Mouse (Mus musculus): ENCODE data around the gene Ssbp3. TPM values are rescaled to one million over a fixed set of nuclear protein-coding genes. Genes with fewer than 3 reads are reported as not detected.

The Ssbp3 gene
- polyA plus RNA-seq, 1 experiment from 2014 or later: 112 TPM

DNA sequence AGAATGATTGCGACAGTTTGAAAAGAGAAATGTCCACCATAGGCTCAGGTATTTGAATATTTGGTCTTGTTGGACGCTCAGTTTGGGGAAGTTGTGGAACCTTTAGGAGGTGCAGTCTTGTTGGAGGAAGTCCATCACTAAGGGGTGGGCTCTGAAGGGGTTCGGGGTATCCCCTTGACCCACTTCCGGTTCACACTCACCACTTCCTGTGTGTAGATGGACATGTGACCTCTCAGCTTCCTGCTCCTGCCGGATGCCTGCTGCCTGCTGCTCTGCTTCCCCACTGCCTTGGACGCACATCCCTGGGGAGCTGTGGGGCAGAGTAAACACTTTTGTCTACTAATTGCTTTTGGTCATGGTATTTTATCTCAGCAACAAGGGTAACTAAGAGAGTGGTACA, 29.4 kb upstream of the Ssbp3 start:
- no peaks in the 10 kb centered on the region for H3K27me3 ChIP-seq
- H3K27ac ChIP-seq: no peak overlapping the region
- no peak overlapping the region for H3K9ac ChIP-seq
- no peaks in the 10 kb centered on the region for H3K4me1 ChIP-seq
- H3K4me3 ChIP-seq: no peak overlapping the region
- no peaks in the 10 kb centered on the region for H3K9me3 ChIP-seq
- H3K4me2 ChIP-seq: no peak overlapping the region
- 74% methylated on average over 6 of the region's 6 CpGs for WGBS
- ATAC-seq (ENCODE audit: insufficient number of reproducible peaks, low FRiP score, low TSS enrichment, low read depth): no peak
- no peaks in the 10 kb centered on the region for H3K36me3 ChIP-seq

DNA sequence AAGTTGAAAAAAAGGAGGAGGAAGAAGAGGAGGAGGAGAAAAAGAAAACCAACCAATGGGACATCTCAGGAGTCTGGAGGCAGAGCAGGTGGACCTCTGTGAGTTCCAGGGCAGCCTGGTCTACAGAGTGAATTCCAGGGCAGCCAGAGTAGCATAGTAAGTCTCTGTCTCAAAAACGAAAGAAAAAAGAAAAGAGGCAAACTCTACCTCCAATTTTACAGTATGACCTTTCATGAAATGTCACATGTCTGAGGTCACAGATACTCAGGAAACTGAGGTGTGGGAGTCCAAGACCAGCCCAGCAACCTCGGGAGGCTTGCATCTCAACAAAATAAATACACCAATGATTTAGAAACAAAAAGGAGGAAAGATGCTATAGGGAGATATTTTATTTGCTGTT, 27.4 kb upstream of the Ssbp3 start:
- Histone ChIP-seq H3K27me3 (no peaks in the 10 kb centered on the region), H3K9ac (no peak overlapping the region), H3K27ac (no peak overlapping the region), H3K36me3 (no peaks in the 10 kb centered on the region), H3K4me2 (no peak overlapping the region), H3K9me3 (no peaks in the 10 kb centered on the region), H3K4me1 (no peaks in the 10 kb centered on the region), H3K4me3 (no peak overlapping the region)
- 69% methylated on average over 2 of the region's 2 CpGs for WGBS
- no peak for ATAC-seq (ENCODE audit: insufficient number of reproducible peaks, low FRiP score, low TSS enrichment, low read depth)

DNA sequence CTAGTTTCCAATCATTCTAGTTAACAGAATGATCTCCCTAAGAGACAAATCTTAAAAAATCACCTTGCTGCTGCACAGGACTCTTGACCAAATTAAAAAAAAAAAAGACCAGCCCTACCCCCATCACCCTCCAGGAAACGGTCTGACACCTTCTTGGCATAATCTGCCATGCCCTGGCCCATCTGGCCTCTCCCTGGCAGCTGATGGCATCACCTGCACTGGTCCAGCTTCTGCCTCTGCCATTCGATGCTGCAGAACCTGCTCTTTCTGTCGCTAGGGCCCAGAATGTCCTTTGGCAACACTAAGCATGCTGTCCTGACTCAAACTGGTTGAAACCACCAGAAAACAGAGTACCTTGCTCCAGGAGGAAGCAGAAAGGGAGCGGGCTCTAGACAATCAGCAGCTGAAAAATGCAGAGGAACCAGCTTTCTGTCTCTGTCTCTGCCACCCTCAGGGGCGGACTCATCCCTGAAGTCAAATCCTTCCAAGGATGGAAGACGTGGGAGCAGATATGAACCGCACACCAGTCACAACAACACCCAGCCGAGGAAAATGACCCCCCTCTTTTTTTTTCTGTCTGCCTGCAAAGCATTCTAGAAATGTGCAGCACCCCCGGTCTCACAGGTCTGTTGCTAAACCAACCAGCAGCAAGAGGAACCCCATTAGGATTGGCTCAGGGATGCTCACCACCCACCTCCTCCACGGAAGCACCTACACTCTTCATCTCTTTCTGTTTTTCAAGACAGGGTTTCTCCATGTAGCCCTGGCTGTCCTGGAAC, 24.0 kb upstream of the Ssbp3 start:
- H3K4me3 ChIP-seq: no peak overlapping the region
- H3K27me3 ChIP-seq: no peaks in the 10 kb centered on the region
- ATAC-seq (ENCODE audit: insufficient number of reproducible peaks, low FRiP score, low TSS enrichment, low read depth): no peak
- no peaks in the 10 kb centered on the region for H3K36me3 ChIP-seq
- H3K27ac ChIP-seq: no peak overlapping the region
- no peak overlapping the region for H3K4me2 ChIP-seq
- WGBS: 57% methylated on average over 10 of the region's 10 CpGs
- no peaks in the 10 kb centered on the region for H3K9me3 ChIP-seq
- H3K9ac ChIP-seq: no peak overlapping the region
- no peaks in the 10 kb centered on the region for H3K4me1 ChIP-seq

DNA sequence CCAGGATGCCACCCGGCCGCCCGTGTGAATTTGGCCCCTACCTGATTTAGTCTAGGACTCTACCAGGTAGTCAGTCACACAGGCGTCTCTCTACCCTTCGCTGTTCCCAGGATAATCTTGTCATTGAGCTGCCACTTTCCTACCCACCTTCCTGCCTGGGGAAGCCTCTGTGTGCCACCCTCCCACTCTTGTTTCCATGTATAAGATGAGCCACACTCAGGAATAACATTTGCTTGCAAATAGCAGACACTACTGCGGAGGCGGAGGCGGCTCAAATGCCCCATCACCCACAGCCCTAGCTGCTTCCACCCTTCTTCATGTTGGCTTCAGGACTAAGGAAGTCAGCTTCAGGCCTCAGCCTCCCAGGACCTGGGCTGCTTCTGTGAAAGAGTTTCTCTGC, 14.4 kb upstream of the Ssbp3 start:
- ATAC-seq (ENCODE audit: insufficient number of reproducible peaks, low FRiP score, low TSS enrichment, low read depth): no peak

DNA sequence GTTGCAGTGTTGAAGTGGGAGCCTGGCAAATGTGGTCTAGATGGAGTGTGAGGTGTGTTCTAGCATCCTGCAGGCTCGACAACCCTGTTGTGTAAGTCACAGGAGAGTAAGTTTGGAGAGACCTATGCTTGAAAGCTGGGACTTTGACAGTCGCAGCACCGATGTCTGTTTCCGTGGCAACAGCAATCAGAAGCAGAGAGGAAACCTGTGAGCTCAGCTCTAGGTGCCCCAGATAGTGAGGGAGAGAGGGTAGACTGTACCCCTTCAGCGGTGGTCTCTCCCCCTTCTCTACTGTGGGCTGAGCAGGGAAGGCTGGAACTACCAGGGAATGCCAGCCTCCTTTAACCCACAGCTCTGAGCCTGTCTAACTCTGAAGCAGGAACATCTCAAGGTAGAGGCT, 11.6 kb upstream of the Ssbp3 start:
- no peak overlapping the region for H3K4me3 ChIP-seq
- H3K4me1 ChIP-seq: no peaks in the 10 kb centered on the region
- H3K4me2 ChIP-seq: no peak overlapping the region
- H3K9ac ChIP-seq: no peak overlapping the region
- 56% methylated on average over 5 of the region's 5 CpGs for WGBS
- ATAC-seq (ENCODE audit: insufficient number of reproducible peaks, low FRiP score, low TSS enrichment, low read depth): no peak
- no peaks in the 10 kb centered on the region for H3K36me3 ChIP-seq
- no peak overlapping the region for H3K27ac ChIP-seq
- H3K9me3 ChIP-seq: no peaks in the 10 kb centered on the region
- H3K27me3 ChIP-seq: no peaks in the 10 kb centered on the region

More for the DNA sequence above, 14.4 kb upstream of the Ssbp3 start:
- Histone ChIP-seq H3K4me2 (no peak overlapping the region), H3K27ac (no peak overlapping the region), H3K4me1 (no peaks in the 10 kb centered on the region), H3K9ac (no peak overlapping the region), H3K9me3 (0 out of 2 replicates have a peak, but pooled peaks cover 3% of the 10 kb centered on the region), H3K4me3 (no peak overlapping the region), H3K36me3 (no peaks in the 10 kb centered on the region), H3K27me3 (no peaks in the 10 kb centered on the region)
- 80% methylated on average over 8 of the region's 8 CpGs for WGBS

DNA sequence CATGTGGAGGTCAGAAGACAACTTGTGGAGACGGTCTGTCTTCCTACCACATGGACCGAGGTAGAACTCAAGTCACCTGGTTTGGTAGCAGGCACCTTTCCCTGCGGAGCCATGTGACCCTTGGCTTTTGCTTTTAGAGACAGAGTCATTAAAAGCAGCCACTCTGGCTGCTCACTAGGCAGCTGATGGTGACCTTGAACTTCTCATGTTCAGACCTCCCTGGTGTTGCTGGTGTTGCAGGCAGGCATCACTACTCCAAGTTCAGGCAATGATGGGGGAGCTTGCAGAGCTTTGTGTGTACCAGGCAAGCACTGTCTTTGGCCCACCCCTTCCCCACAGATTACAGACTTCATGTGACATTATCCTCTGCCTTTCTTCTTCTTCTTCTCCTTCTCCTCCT, 11.0 kb upstream of the Ssbp3 start:
- H3K27me3 ChIP-seq: no peaks in the 10 kb centered on the region
- no peak overlapping the region for H3K4me2 ChIP-seq
- H3K4me1 ChIP-seq: no peaks in the 10 kb centered on the region
- no peak overlapping the region for H3K27ac ChIP-seq
- H3K9me3 ChIP-seq: no peaks in the 10 kb centered on the region
- H3K9ac ChIP-seq: no peak overlapping the region
- H3K36me3 ChIP-seq: no peaks in the 10 kb centered on the region
- ATAC-seq (ENCODE audit: insufficient number of reproducible peaks, low FRiP score, low TSS enrichment, low read depth): no peak
- no peak overlapping the region for H3K4me3 ChIP-seq
- 69% methylated on average over 3 of the region's 3 CpGs for WGBS

DNA sequence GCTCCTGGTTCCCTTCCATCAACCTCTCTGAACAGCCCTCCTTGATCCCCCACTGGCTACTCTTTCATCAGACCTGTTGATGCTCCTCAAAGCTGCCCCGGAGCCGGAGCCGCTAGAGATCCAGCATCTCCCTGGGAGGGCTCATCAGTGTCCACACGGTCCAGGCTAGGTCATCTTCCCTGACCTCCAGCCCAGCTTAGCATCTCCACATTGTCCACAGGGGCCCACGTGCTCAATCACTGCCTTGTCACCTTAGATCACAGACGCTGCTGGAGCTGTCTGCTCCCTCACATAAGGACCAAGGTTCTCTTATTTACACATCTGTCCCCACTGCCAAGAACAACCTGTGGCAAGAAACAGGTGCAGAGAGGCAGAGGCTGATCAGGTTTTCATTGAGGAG, 9.8 kb upstream of the Ssbp3 start:
- Histone ChIP-seq H3K4me2 (no peak overlapping the region), H3K27ac (no peak overlapping the region), H3K9me3 (no peaks in the 10 kb centered on the region), H3K4me3 (no peak overlapping the region), H3K36me3 (no peaks in the 10 kb centered on the region), H3K27me3 (no peaks in the 10 kb centered on the region), H3K4me1 (0 out of 2 replicates have a peak, but pooled peaks cover 2% of the 10 kb centered on the region), H3K9ac (no peak overlapping the region)
- WGBS: 37% methylated on average over 6 of the region's 6 CpGs
- ATAC-seq (ENCODE audit: insufficient number of reproducible peaks, low FRiP score, low TSS enrichment, low read depth): no peak

DNA sequence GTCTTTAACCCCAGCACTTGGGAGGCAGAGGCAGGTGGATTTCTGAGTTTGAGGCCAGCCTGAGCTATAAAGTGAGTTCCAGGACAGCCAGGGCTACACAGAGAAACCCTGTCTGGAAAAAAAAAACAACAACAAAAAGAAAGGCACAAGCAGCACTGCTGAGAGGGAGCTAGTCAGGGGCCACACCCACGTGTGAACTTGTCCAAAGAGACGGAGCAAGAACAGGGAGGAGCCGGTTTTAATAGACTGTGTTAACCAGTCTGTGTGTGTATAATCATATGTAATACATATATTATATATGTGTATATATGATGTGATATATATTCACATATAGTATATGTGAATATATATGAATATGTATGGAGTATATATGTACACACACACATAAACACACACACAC, 8.9 kb upstream of the Ssbp3 start:
- Histone ChIP-seq H3K4me2 (no peak overlapping the region), H3K27ac (no peak overlapping the region), H3K4me1 (0 out of 2 replicates have a peak, but pooled peaks cover 2% of the 10 kb centered on the region), H3K9ac (no peak overlapping the region), H3K27me3 (no peaks in the 10 kb centered on the region), H3K36me3 (no peaks in the 10 kb centered on the region), H3K9me3 (no peaks in the 10 kb centered on the region), H3K4me3 (no peak overlapping the region)
- ATAC-seq (ENCODE audit: insufficient number of reproducible peaks, low FRiP score, low TSS enrichment, low read depth): no peak
- 59% methylated on average over 3 of the region's 3 CpGs for WGBS

DNA sequence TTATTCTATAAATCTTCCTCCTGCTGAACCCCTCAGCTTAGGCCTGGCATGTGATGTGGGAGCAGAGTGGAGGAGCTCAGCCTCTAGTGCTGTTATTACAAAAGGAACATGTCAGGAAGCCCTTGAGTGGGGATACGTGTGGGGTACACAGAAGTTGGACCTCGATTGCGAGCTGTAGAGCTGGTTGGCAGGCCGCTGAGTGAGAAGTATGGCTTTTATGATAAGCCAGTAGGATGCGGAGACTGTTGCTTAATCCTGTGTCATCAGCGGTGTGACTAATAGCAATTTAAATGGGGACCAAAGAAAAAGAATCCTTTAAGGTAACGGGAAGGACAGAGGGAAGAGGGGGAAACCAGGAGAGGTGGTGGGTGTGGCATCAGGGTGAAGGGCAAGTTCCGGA, 8.3 kb upstream of the Ssbp3 start:
- no peak overlapping the region for H3K27ac ChIP-seq
- H3K9ac ChIP-seq: no peak overlapping the region
- no peak for ATAC-seq (ENCODE audit: insufficient number of reproducible peaks, low FRiP score, low TSS enrichment, low read depth)
- H3K4me2 ChIP-seq: no peak overlapping the region
- no peaks in the 10 kb centered on the region for H3K9me3 ChIP-seq
- H3K36me3 ChIP-seq: no peaks in the 10 kb centered on the region
- no peak overlapping the region for H3K4me3 ChIP-seq
- no peaks in the 10 kb centered on the region for H3K27me3 ChIP-seq
- peaks cover 8% of the 10 kb centered on the region for H3K4me1 ChIP-seq
- 70% methylated on average over 8 of the region's 8 CpGs for WGBS

DNA sequence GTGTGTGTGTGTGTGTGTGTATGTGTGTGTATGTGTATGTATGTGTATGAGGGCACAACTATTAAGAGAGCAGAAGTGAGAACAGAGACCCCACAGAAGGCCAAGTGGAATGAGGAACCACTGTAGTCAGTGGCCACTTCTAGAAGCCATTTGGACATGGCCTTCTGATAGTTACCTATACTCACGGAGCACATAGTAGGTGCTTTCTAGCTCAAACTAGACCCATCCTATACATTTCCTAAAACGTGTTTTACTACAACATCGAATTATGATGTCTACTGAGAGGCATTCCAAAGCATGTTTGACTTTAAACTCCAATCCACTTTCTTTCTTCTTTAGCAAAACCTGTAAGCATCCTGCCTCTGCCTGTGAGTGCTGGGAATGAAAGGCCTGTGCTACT, 4.6 kb upstream of the Ssbp3 start:
- H3K27ac ChIP-seq: no peak overlapping the region
- no peaks in the 10 kb centered on the region for H3K9me3 ChIP-seq
- WGBS: 88% methylated on average over 3 of the region's 3 CpGs
- H3K4me3 ChIP-seq: no peak overlapping the region
- no peaks in the 10 kb centered on the region for H3K36me3 ChIP-seq
- ATAC-seq (ENCODE audit: insufficient number of reproducible peaks, low FRiP score, low TSS enrichment, low read depth): no peak
- peaks cover 36% of the 10 kb centered on the region for H3K4me1 ChIP-seq
- no peak overlapping the region for H3K4me2 ChIP-seq
- no peaks in the 10 kb centered on the region for H3K27me3 ChIP-seq
- H3K9ac ChIP-seq: no peak overlapping the region

DNA sequence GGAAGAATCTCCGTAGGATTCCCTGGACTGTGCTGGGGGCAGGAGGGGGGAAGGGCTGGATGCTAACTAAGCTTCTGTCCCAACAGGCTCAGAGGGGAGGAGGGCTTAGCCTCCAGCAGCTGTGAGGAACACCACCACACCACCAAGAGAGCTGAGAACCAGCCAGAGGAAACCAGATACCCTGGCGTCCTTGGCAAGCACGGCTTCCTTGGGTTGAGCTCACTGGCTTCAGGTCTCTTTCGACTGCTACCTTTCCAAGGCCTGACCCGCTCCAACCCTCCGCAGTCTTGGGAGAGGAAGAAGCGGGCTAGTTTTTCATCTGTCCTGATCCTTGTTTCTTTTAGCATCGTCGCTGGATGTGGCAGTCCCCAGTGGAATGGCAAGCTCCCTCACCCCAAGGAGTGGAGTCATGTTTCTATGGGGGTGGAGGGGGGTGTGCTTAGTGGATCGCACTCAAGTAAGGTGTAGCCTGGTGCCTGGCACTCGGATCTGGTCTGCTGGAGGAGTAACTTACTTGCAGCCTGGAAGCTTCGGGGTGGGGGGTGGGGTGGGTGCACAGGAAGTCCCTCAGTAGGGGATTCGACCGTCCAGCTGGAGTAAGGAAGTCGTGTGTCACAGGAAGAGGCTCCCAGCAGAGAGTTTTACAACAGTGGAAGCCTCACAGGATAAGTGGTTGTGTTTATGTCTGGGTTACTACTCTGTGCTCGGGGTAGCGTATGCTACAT, 2.6 kb upstream of the Ssbp3 start:
- Histone ChIP-seq H3K36me3 (no peaks in the 10 kb centered on the region), H3K9me3 (no peaks in the 10 kb centered on the region), H3K4me3 (peak overlapping the region; percentile 14; the same call in 1 of the 2 replicates), H3K4me2 (peak overlapping the region; percentile 43), H3K27ac (peak overlapping the region; percentile 99), H3K27me3 (no peaks in the 10 kb centered on the region), H3K9ac (no peak overlapping the region; the same call in 1 of the 2 replicates), H3K4me1 (peaks cover 36% of the 10 kb centered on the region)
- peak; percentile 62 for ATAC-seq (ENCODE audit: insufficient number of reproducible peaks, low FRiP score, low TSS enrichment, low read depth)
- WGBS: 8% methylated on average over 17 of the region's 17 CpGs

DNA sequence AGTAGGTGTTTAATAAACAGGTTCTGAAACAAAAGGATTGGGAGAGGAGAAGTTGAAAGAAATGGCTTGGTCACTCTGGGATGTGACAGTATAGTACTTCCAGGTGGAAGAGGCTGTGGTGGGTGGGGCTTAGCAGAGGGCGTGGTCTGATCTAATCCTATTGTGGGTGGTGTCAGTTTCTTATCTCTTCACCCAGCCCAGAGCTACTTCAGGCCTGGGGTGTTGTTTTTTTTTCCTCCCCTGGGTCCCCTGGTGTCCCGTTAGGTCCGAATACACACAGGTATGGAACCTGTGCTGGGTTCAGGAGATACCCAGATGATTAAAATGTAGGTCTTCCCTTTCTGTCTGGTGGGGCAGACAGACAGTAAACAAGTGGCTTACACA, 2.1 kb upstream of the Ssbp3 start:
- peak overlapping the region; percentile 99 for H3K27ac ChIP-seq
- H3K9ac ChIP-seq: no peak overlapping the region; the same call in 1 of the 2 replicates
- peak overlapping the region; percentile 14; the same call in 1 of the 2 replicates for H3K4me3 ChIP-seq
- no peaks in the 10 kb centered on the region for H3K27me3 ChIP-seq
- no peaks in the 10 kb centered on the region for H3K9me3 ChIP-seq
- no peaks in the 10 kb centered on the region for H3K36me3 ChIP-seq
- H3K4me1 ChIP-seq: peaks cover 41% of the 10 kb centered on the region
- 35% methylated on average over 3 of the region's 3 CpGs for whole genome bisulfite sequencing
- peak overlapping the region; percentile 43 for H3K4me2 ChIP-seq
- no peak for ATAC-seq (ENCODE audit: insufficient number of reproducible peaks, low FRiP score, low TSS enrichment, low read depth)

Measured in limb, embryonic 15.5 days (tissue).